Comparison of ENCODE assay signal across 9 mouse cellular contexts in the genomic region with DNA sequence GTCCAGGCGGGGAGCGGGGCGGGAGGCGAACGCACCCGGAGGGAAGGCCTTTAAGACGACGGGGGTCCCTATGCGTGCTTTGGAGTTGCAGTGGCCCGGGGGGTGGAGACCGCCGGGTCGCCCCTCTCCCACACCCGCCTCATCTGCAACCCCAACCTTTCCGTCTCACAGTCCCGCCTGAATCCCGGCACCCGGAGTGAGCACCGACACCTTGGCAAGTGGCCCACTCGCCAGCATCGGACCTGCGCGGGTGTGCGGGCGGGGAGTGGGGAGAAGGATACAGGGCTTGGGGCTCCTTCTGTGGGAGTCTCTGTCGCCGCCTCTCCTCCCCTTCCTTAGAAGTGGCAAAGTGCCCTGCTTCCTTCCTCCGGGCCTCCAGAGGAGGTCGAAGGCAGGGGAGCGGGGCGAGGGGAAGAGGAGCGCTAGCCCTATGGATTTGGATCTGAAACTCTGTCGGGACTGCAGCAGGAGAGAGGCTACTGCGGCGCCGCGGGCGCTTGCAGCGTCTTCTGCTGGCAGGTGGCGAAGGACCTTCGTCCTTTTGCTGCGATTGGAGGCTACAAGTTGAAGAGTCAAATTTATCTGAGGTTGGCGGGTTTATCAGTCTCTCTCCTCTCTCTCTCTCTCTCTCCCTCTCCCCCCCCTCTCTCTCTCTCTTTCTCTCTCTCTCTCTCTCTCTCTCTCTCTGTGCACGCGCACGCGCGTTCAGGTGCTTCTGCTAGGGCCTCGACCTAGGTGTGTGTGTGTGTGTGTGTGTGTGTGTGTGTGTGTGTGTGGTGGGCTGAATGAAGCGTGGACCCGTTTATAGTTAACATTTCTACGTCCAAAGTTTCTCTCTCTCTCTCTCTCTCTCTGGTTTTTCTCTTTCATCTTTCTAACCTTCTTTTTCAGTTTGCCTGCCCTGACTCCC. TPM values are rescaled to one million over a fixed set of nuclear protein-coding genes. Genes with fewer than 3 reads are reported as not detected.
DNase-seq lines count a peak whose midpoint lies in the region; ATAC-seq lines count a peak whose summit lies in the region.
"Had no signal": no experiment of that assay in that cellular context is flagged by ENCODE, and none has a peak within 500 bp of the region (broad histone marks: within the 10 kb centered on the region; RNA-seq: fewer than 3 reads in every experiment).

No protein-coding gene starts in this region.

- H3K9ac ChIP-seq in heart, embryonic 15.5 days = no peak overlapping the region
- H3K9ac ChIP-seq in midbrain, embryonic 13.5 days (replicated peaks) = peak overlapping the region; percentile 64

- H3K9me3 ChIP-seq in heart, embryonic 15.5 days (replicated peaks) = no peaks in the 10 kb centered on the region
- no peaks in the 10 kb centered on the region for H3K9me3 ChIP-seq in midbrain, embryonic 13.5 days

- under 1% methylated on average over 52 of the region's 52 CpGs for WGBS in heart, embryonic 15.5 days
- 2% methylated on average over 47 of the region's 52 CpGs for WGBS in midbrain, embryonic 13.5 days

- H3K27ac ChIP-seq in heart, embryonic 15.5 days = no peak overlapping the region
- no peak overlapping the region for H3K27ac ChIP-seq in midbrain, embryonic 13.5 days

- peak overlapping the region; percentile 85 for H3K4me2 ChIP-seq in heart, embryonic 15.5 days
- H3K4me2 ChIP-seq in midbrain, embryonic 13.5 days (replicated peaks) = peak overlapping the region; percentile 93

- ATAC-seq in heart, embryonic 15.5 days (replicated peaks; ENCODE audit: insufficient number of reproducible peaks, insufficient read depth, low FRiP score, low read depth) = peak; percentile 19; the same call in 1 of the 2 replicates
- ATAC-seq in midbrain, embryonic 13.5 days = peak; percentile 75

- peak; percentile 3 for DNase-seq in adrenal gland, adult 2 months
- DNase-seq in adrenal gland, adult (ENCODE audit: inconsistent age in 2 of 2, low spot score in 1 of 2) = no peak
- peak; percentile 8 for DNase-seq in CD4-positive helper T cell, adult 2 months (ENCODE audit: low read depth, low spot score)
- peak; percentile 59 to 63 for DNase-seq in cerebellum, postnatal 36 days
- peak; percentile 29 to 50 for DNase-seq in layer of hippocampus, postnatal 10 days (ENCODE audit: low spot score in 2 of 2)
- no peak for DNase-seq in spleen, adult 12 weeks (ENCODE audit: low spot score)

- H3K27me3 ChIP-seq in heart, embryonic 15.5 days = peaks cover 36% of the 10 kb centered on the region
- peaks cover 62% of the 10 kb centered on the region for H3K27me3 ChIP-seq in midbrain, embryonic 13.5 days

- peak overlapping the region; percentile 57 for H3K4me3 ChIP-seq in heart, embryonic 15.5 days
- peak overlapping the region; percentile 59 for H3K4me3 ChIP-seq in midbrain, embryonic 13.5 days (replicated peaks)

- no peaks in the 10 kb centered on the region for H3K36me3 ChIP-seq in heart, embryonic 15.5 days
- no peaks in the 10 kb centered on the region for H3K36me3 ChIP-seq in midbrain, embryonic 13.5 days

- H3K4me1 ChIP-seq in heart, embryonic 15.5 days (replicated peaks) = peaks cover 19% of the 10 kb centered on the region
- peaks cover 19% of the 10 kb centered on the region for H3K4me1 ChIP-seq in midbrain, embryonic 13.5 days (replicated peaks)

RNA-seq across cellular contexts. Expression of gene Akain1, which starts 0.7 kb away (rescaled TPM):
- not detected for total RNA-seq in adrenal gland, adult 2 months (2021)
- 0.08 TPM in 1 of 2 replicates, not detected in the other for polyA plus RNA-seq in adrenal gland, adult 2 months (2012; rRNA removed)
- not detected in 2 replicates for polyA plus RNA-seq in heart, embryonic 15.5 days (2015; fragmentation: Nextera tagmentation; extraction: Ambion mirVana)
- total RNA-seq in layer of hippocampus, postnatal 10 days (2021) = 1 to 10 TPM; 4.1 to 4.4 TPM
- polyA plus RNA-seq in midbrain, embryonic 13.5 days (2015; fragmentation: Nextera tagmentation; extraction: Ambion mirVana) = 0.24 and 0.26 TPM in 2 replicates
- polyA plus RNA-seq: small intestine, adult 2 months had no signal

RNA-seq across cellular contexts. Expression of gene Zbtb14, which starts 57.0 kb away (rescaled TPM):
- 10 to 100 TPM; 14.1 to 16.9 TPM for total RNA-seq in adrenal gland, adult 2 months (2021)
- polyA plus RNA-seq in adrenal gland, adult 2 months (2012; rRNA removed) = 1.8 and 2.4 TPM in 2 replicates
- polyA plus RNA-seq in heart, embryonic 15.5 days (2015; fragmentation: Nextera tagmentation; extraction: Ambion mirVana) = 13.6 and 14.4 TPM in 2 replicates
- total RNA-seq in layer of hippocampus, postnatal 10 days (2021) = 10 to 100 TPM; 22.6 to 23.8 TPM
- polyA plus RNA-seq in midbrain, embryonic 13.5 days (2015; fragmentation: Nextera tagmentation; extraction: Ambion mirVana) = 35.0 and 39.0 TPM in 2 replicates

Comparison
In these comparisons a context has a peak if more than half of its experiments do, and no peak if none do; other contexts are left out.
1. DNase-seq: peak in adrenal gland, adult 2 months (single experiment), CD4-positive helper T cell, adult 2 months (single experiment), cerebellum, postnatal 36 days (2 of 2) and layer of hippocampus, postnatal 10 days (2 of 2); none in adrenal gland, adult (0 of 2) and spleen, adult 12 weeks (single experiment).